Mouse (Mus musculus) thymus, postnatal 10 days (tissue): ENCODE results near the gene Bach2.

Experiments
- DNase-seq, 2 experiments: peaks; one replicate each; pipeline ENCODE4 v3.0.0; 2021; ENCODE audit warnings: low spot score in 2 of 2

The Bach2 gene

GRCm38 (mm10) chr4:32225191-32225590 lies 13.4 kb upstream of the Bach2 start:
- DNase-seq = no peak

- no peak for DNase-seq
Measured at GRCm38 (mm10) chr4:32227970-32228557, 10.5 kb upstream of the Bach2 start.

- DNase-seq = no peak
Measured at GRCm38 (mm10) chr4:32229266-32229665, 9.3 kb upstream of the Bach2 start.

- no peak for DNase-seq
Measured at GRCm38 (mm10) chr4:32231258-32232055, 7.1 kb upstream of the Bach2 start.

- DNase-seq = no peak
Measured at GRCm38 (mm10) chr4:32235920-32236705, 2.5 kb upstream of the Bach2 start.

GRCm38 (mm10) chr4:32238921-32239748 lies 531 bp downstream of the Bach2 start:
- peak; percentile 50 to 61 for DNase-seq

- peak; percentile 64 to 65 for DNase-seq
Measured at GRCm38 (mm10) chr4:32239749-32240131, 1.1 kb downstream of the Bach2 start.

GRCm38 (mm10) chr4:32240457-32241030 lies 1.9 kb downstream of the Bach2 start:
- DNase-seq = no peak

- DNase-seq = no peak
Measured at GRCm38 (mm10) chr4:32241351-32241980, 2.9 kb downstream of the Bach2 start.

GRCm38 (mm10) chr4:32242122-32242615 lies 3.6 kb downstream of the Bach2 start:
- no peak for DNase-seq

- DNase-seq = no peak
Measured at GRCm38 (mm10) chr4:32243458-32243857, 4.9 kb downstream of the Bach2 start.

- no peak for DNase-seq
Measured at GRCm38 (mm10) chr4:32244092-32244745, 5.6 kb downstream of the Bach2 start.

- no peak for DNase-seq
Measured at GRCm38 (mm10) chr4:32245586-32245985, 7.0 kb downstream of the Bach2 start.

GRCm38 (mm10) chr4:32246020-32246419 lies 7.4 kb downstream of the Bach2 start:
- DNase-seq = no peak

GRCm38 (mm10) chr4:32246801-32247200 lies 8.2 kb downstream of the Bach2 start:
- DNase-seq = no peak

- DNase-seq = no peak
Measured at GRCm38 (mm10) chr4:32247463-32248113, 9.0 kb downstream of the Bach2 start.

GRCm38 (mm10) chr4:32248236-32248635 lies 9.6 kb downstream of the Bach2 start:
- DNase-seq = peak; percentile 83 to 93

GRCm38 (mm10) chr4:32248990-32249393 lies 10.4 kb downstream of the Bach2 start:
- DNase-seq = no peak

GRCm38 (mm10) chr4:32249748-32250332 lies 11.2 kb downstream of the Bach2 start:
- peak; percentile 46 to 48 for DNase-seq
